Mouse (Mus musculus) cortical plate, adult 2 months (tissue): ENCODE measurements around the gene Igsf3.

Experiments used
- CTCF ChIP-seq: fragments of 200-500 bp; IDR thresholded peaks from 2 replicates; pipeline ENCODE4 v1.5.1; 2011; ENCODE audit warnings: mild to moderate bottlenecking, control low read depth, low read length; ENCODE audit not compliant: insufficient read depth; ENCODE audit errors: extremely low read depth
- POLR2A ChIP-seq: fragments of 200-500 bp; IDR thresholded peaks from 2 replicates; pipeline ENCODE4 v1.6.1; 2011; ENCODE audit warnings: mild to moderate bottlenecking, low read length, control low read depth; ENCODE audit not compliant: insufficient read depth; ENCODE audit errors: extremely low read depth

DNA sequence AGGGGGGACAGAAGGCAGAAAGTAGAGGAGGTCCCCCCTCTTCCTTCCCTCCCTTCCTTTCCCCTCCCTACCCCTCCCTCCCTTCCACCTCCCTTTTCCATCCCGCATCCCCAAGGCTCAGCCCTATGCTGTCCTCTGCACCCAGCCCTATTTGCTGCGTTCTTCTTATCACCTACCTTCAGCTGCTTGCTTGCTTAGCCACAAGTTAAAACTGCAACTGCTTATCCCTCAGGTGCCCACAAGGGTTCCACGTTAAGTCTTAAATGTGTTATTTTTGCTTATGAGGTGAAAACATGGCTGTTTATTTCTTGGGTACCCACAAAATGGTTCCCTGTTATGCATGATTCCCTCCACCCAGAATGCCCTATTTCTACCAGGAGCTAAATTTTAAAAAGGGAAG is 86.6 kb downstream of the Igsf3 start:
- TF ChIP-seq CTCF (no peak), POLR2A (no peak)
